ENCODE assay signal across 9 mouse cellular contexts in the genomic region with DNA sequence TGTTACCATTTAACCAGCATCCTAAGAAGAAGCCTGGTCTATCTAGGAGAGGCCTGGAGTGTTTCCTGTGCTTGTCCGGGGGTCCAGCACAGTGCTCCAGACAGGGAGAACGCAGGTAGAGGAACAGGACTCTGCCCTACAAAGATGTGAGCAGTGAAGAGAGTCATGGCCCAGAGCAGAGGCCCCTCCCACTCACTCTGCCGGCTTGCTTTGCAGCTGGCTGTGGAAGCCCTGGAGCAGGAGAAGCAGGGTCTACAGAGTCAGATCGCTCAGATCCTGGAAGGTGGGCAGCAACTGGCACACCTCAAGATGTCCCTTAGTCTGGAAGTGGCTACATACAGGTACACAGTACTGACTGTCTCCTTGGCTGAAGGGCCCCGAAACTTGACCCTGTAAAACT. TPM values are rescaled to one million over a fixed set of nuclear protein-coding genes. Genes with fewer than 3 reads are reported as not detected.
DNase-seq lines count a peak whose midpoint lies in the region; ATAC-seq and TF ChIP-seq lines count a peak whose summit lies in the region.
"Had no signal": no experiment of that assay in that cellular context is flagged by ENCODE, and none has a peak within 500 bp of the region (broad histone marks: within the 10 kb centered on the region; RNA-seq: fewer than 3 reads in every experiment).

No protein-coding gene starts in this region.

- ATAC-seq in hindbrain, embryonic 12.5 days (ENCODE audit: low FRiP score), result no peak
- no peak for ATAC-seq in midbrain, embryonic 11.5 days (ENCODE audit: low FRiP score)

- H3K27ac ChIP-seq in heart, adult 2 months, result peak overlapping the region; percentile 83
- peak overlapping the region; percentile 92 for H3K27ac ChIP-seq in hindbrain, embryonic 12.5 days
- peak overlapping the region; percentile 98 for H3K27ac ChIP-seq in midbrain, embryonic 11.5 days (ENCODE audit: low read depth, low read length)
- no peak overlapping the region for H3K27ac ChIP-seq in thymus, adult 2 months (ENCODE audit: control insufficient read depth, insufficient read depth, low read length)

- no peaks in the 10 kb centered on the region for H3K27me3 ChIP-seq in heart, adult 2 months (ENCODE audit: control insufficient read depth, insufficient read depth, low read length)
- H3K27me3 ChIP-seq in C2C12 (ENCODE audit: control insufficient read depth, insufficient read depth, insufficient read length), result no peaks in the 10 kb centered on the region
- peaks cover 2% of the 10 kb centered on the region; the same call in 1 of the 2 replicates for H3K27me3 ChIP-seq in hindbrain, embryonic 12.5 days
- no peaks in the 10 kb centered on the region for H3K27me3 ChIP-seq in midbrain, embryonic 11.5 days (ENCODE audit: control insufficient read depth, insufficient read depth, low read length)
- H3K27me3 ChIP-seq in thymus, adult 2 months (ENCODE audit: control insufficient read depth, insufficient read depth, low read length), result peaks cover 25% of the 10 kb centered on the region; the same call in 1 of the 2 replicates

- no peaks in the 10 kb centered on the region for H3K36me3 ChIP-seq in heart, adult 2 months (ENCODE audit: control insufficient read depth, insufficient read depth, low read length)
- peaks cover 48% of the 10 kb centered on the region for H3K36me3 ChIP-seq in C2C12 (ENCODE audit: control insufficient read depth, insufficient read depth)
- peaks cover 18% of the 10 kb centered on the region for H3K36me3 ChIP-seq in hindbrain, embryonic 12.5 days
- peaks cover 25% of the 10 kb centered on the region for H3K36me3 ChIP-seq in midbrain, embryonic 11.5 days (ENCODE audit: control insufficient read depth, insufficient read depth, low read length)
- H3K36me3 ChIP-seq in thymus, adult 2 months (ENCODE audit: control insufficient read depth, insufficient read depth, low read length), result no peaks in the 10 kb centered on the region

- H3ac ChIP-seq in C2C12 (ENCODE audit: control insufficient read depth, insufficient read length, low read depth), result peak overlapping the region; percentile 85

- peak in 1 of 2 experiments; percentile 37 for DNase-seq in heart, adult 2 months
- DNase-seq in heart, postnatal 14 days, result no peak
- no peak for DNase-seq in midbrain, embryonic 11.5 days (ENCODE audit: low spot score, missing footprints)
- no peak for DNase-seq in natural killer cell, adult 2 months (ENCODE audit: low spot score in 2 of 2)
- DNase-seq in left cerebral cortex, adult 18-20 months (ENCODE audit: low spot score in 2 of 2), result no peak
- no peak for DNase-seq in thymus, adult 2 months
- DNase-seq: lung, postnatal 4 days had no signal

- H3K79me2 ChIP-seq in heart, adult 2 months (replicated peaks; ENCODE audit: control insufficient read depth, insufficient read depth, low read length), result no peaks in the 10 kb centered on the region
- peaks cover 57% of the 10 kb centered on the region for H3K79me2 ChIP-seq in C2C12 (ENCODE audit: control insufficient read depth, insufficient read depth)

- no peak for TF ChIP-seq EP300 in heart, adult 2 months (IDR thresholded peaks at IDR 0.05; ENCODE audit: insufficient read depth, low read depth, low read length)

- no peak for TF ChIP-seq CTCF in heart, adult 2 months (IDR thresholded peaks at IDR 0.05)
- no peak for TF ChIP-seq CTCF in C2C12 (IDR thresholded peaks at IDR 0.05; ENCODE audit: control insufficient read depth, insufficient read depth, insufficient read length)
- no peak for TF ChIP-seq CTCF in thymus, adult 2 months (IDR thresholded peaks at IDR 0.05; ENCODE audit: borderline replicate concordance, control insufficient read depth, extremely low read depth, insufficient read depth, low read length, poor library complexity)

- 38% methylated on average over 5 of the region's 5 CpGs for WGBS in heart, adult 2 months
- WGBS in hindbrain, embryonic 12.5 days, result 14% methylated on average over 5 of the region's 5 CpGs
- 16% methylated on average over 5 of the region's 5 CpGs for WGBS in midbrain, embryonic 11.5 days
- WGBS in thymus, adult 2 months, result 78% methylated on average over 5 of the region's 5 CpGs

- peak overlapping the region; percentile 74 for H3K4me3 ChIP-seq in heart, adult 2 months
- peak overlapping the region; percentile 72 for H3K4me3 ChIP-seq in C2C12 (ENCODE audit: insufficient read depth, poor library complexity, severe bottlenecking)
- peak overlapping the region; percentile 69 for H3K4me3 ChIP-seq in hindbrain, embryonic 12.5 days
- peak overlapping the region; percentile 96 for H3K4me3 ChIP-seq in midbrain, embryonic 11.5 days (ENCODE audit: low read depth, low read length)
- no peak overlapping the region for H3K4me3 ChIP-seq in thymus, adult 2 months (ENCODE audit: control insufficient read depth, insufficient read depth, low read length)

- H3K9ac ChIP-seq in heart, adult 2 months (ENCODE audit: low read depth, low read length), result peak overlapping the region; percentile 72
- H3K9ac ChIP-seq in hindbrain, embryonic 12.5 days, result peak overlapping the region; percentile 86
- H3K9ac ChIP-seq in midbrain, embryonic 11.5 days (ENCODE audit: low read length), result peak overlapping the region; percentile 93

- intact Hi-C loops in heart, adult 2 months (cut with DNase I), result loop anchor here (1.0 to 10.0 kb wide), 2 partner anchors 9 to 208 kb away; no protein-coding TSS in a partner anchor
- intact Hi-C loops in heart, postnatal 14 days (cut with DNase I), result no loop called here

- TF ChIP-seq POLR2A in heart, adult 2 months (IDR thresholded peaks at IDR 0.05; ENCODE audit: insufficient read depth, low read depth, low read length), result no peak
- TF ChIP-seq POLR2A in thymus, adult 2 months (IDR thresholded peaks at IDR 0.05; ENCODE audit: control insufficient read depth, extremely low read depth, insufficient read depth, low read length, poor library complexity), result no peak

- H3K4me2 ChIP-seq in hindbrain, embryonic 12.5 days (replicated peaks), result peak overlapping the region; percentile 93
- H3K4me2 ChIP-seq in midbrain, embryonic 11.5 days, result peak overlapping the region; percentile 96

- H3K9me3 ChIP-seq in hindbrain, embryonic 12.5 days (replicated peaks), result no peaks in the 10 kb centered on the region
- no peaks in the 10 kb centered on the region for H3K9me3 ChIP-seq in midbrain, embryonic 11.5 days (ENCODE audit: control insufficient read depth, low read length)

- peaks cover 48% of the 10 kb centered on the region for H3K79me3 ChIP-seq in C2C12 (ENCODE audit: low read depth)

- peaks cover 7% of the 10 kb centered on the region for H3K4me1 ChIP-seq in heart, adult 2 months (ENCODE audit: control insufficient read depth, insufficient read depth, low read length)
- peaks cover 49% of the 10 kb centered on the region for H3K4me1 ChIP-seq in hindbrain, embryonic 12.5 days
- peaks cover 42% of the 10 kb centered on the region for H3K4me1 ChIP-seq in midbrain, embryonic 11.5 days (ENCODE audit: control insufficient read depth, insufficient read depth, low read length)
- peaks cover 14% of the 10 kb centered on the region for H3K4me1 ChIP-seq in thymus, adult 2 months (replicated peaks; ENCODE audit: control insufficient read depth, insufficient read depth, low read length)

TF ChIP-seq in C2C12, 6 proteins besides CTCF, POLR2A, EP300 and RAD21 (continues in another document):
- no peak for TF ChIP-seq CEBPB (IDR thresholded peaks at IDR 0.05; ENCODE audit: low read depth)

RNA-seq across cellular contexts. Expression of a gene that starts 1.9 kb away (rescaled TPM):
- total RNA-seq in heart, adult 2 months (2021), result 10 to 100 TPM; 14.7 to 22.8 TPM
- 6.2 and 10.0 TPM in 2 replicates for polyA plus RNA-seq in heart, adult 2 months (2012; rRNA removed)
- 10 to 100 TPM; 32.5 to 39.0 TPM for total RNA-seq in heart, postnatal 14 days (2021)
- 158 TPM for polyA plus RNA-seq in C2C12 (2012; fragmentation: generic; extraction: Trizol)
- polyA plus RNA-seq in hindbrain, embryonic 12.5 days (2016; fragmentation: Nextera tagmentation; extraction: Ambion mirVana), result 136 and 153 TPM in 2 replicates
- polyA plus RNA-seq in midbrain, embryonic 11.5 days (2014; fragmentation: Nextera tagmentation; extraction: Ambion mirVana), result 70.3 and 85.4 TPM in 2 replicates
- 1 to 10 TPM; 4.6 to 9.5 TPM for total RNA-seq in left cerebral cortex, adult 18-20 months (2021)
- 1.1 and 1.3 TPM in 2 replicates for polyA plus RNA-seq in thymus, adult 2 months (2012; rRNA removed)

RNA-seq across cellular contexts. Expression of a gene that starts 24.3 kb away (rescaled TPM):
- total RNA-seq in heart, adult 2 months (2021), result under 1 TPM in 1 of 2 experiments, not detected in 1; 0.25 TPM
- polyA plus RNA-seq in heart, adult 2 months (2012; rRNA removed), result not detected in 2 replicates
- total RNA-seq in heart, postnatal 14 days (2021), result under 1 TPM; 0.31 to 0.56 TPM
- 14.4 TPM for polyA plus RNA-seq in C2C12 (2012; fragmentation: generic; extraction: Trizol)
- 384 and 396 TPM in 2 replicates for polyA plus RNA-seq in hindbrain, embryonic 12.5 days (2016; fragmentation: Nextera tagmentation; extraction: Ambion mirVana)
- 539 and 540 TPM in 2 replicates for polyA plus RNA-seq in midbrain, embryonic 11.5 days (2014; fragmentation: Nextera tagmentation; extraction: Ambion mirVana)
- 1 to 10 TPM; 7.9 to 8.4 TPM for total RNA-seq in left cerebral cortex, adult 18-20 months (2021)
- 1.6 and 2.3 TPM in 2 replicates for polyA plus RNA-seq in thymus, adult 2 months (2012; rRNA removed)

RNA-seq across cellular contexts. Expression of a gene that starts 27.3 kb away (rescaled TPM):
- under 1 TPM in 1 of 2 experiments, not detected in 1; 0.09 TPM for total RNA-seq in heart, adult 2 months (2021)
- 0.32 and 0.55 TPM in 2 replicates for polyA plus RNA-seq in heart, adult 2 months (2012; rRNA removed)
- total RNA-seq in heart, postnatal 14 days (2021), result under 1 TPM; 0.15 to 0.29 TPM
- polyA plus RNA-seq in C2C12 (2012; fragmentation: generic; extraction: Trizol), result 0.15 TPM
- polyA plus RNA-seq in hindbrain, embryonic 12.5 days (2016; fragmentation: Nextera tagmentation; extraction: Ambion mirVana), result 1.7 and 1.9 TPM in 2 replicates
- polyA plus RNA-seq in midbrain, embryonic 11.5 days (2014; fragmentation: Nextera tagmentation; extraction: Ambion mirVana), result 0.37 and 0.44 TPM in 2 replicates
- 100 to 1,000 TPM; 221 to 244 TPM for total RNA-seq in left cerebral cortex, adult 18-20 months (2021)
- polyA plus RNA-seq in thymus, adult 2 months (2012; rRNA removed), result 0.23 and 0.54 TPM in 2 replicates

RNA-seq across cellular contexts. Expression of a gene that starts 42.3 kb away (rescaled TPM):
- total RNA-seq in heart, adult 2 months (2021), result 1 to 10 TPM; 4.7 to 5.5 TPM
- polyA plus RNA-seq in heart, adult 2 months (2012; rRNA removed), result 17.2 and 18.7 TPM in 2 replicates
- 1 to 10 TPM; 6.9 to 8.5 TPM for total RNA-seq in heart, postnatal 14 days (2021)
- 7.1 TPM for polyA plus RNA-seq in C2C12 (2012; fragmentation: generic; extraction: Trizol)
- 22.1 and 22.5 TPM in 2 replicates for polyA plus RNA-seq in hindbrain, embryonic 12.5 days (2016; fragmentation: Nextera tagmentation; extraction: Ambion mirVana)
- 14.6 and 17.0 TPM in 2 replicates for polyA plus RNA-seq in midbrain, embryonic 11.5 days (2014; fragmentation: Nextera tagmentation; extraction: Ambion mirVana)
- total RNA-seq in left cerebral cortex, adult 18-20 months (2021), result 10 to 100 TPM; 19.2 to 21.2 TPM
- polyA plus RNA-seq in thymus, adult 2 months (2012; rRNA removed), result 68.0 and 75.4 TPM in 2 replicates

RNA-seq across cellular contexts. Expression of a gene that starts 42.7 kb away (rescaled TPM):
- total RNA-seq in heart, adult 2 months (2021), result 10 to 100 TPM; 10.6 to 10.9 TPM
- polyA plus RNA-seq in heart, adult 2 months (2012; rRNA removed), result 6.2 and 10.8 TPM in 2 replicates
- 10 to 100 TPM; 15.7 TPM for total RNA-seq in heart, postnatal 14 days (2021)
- polyA plus RNA-seq in C2C12 (2012; fragmentation: generic; extraction: Trizol), result 25.0 TPM
- 67.7 and 68.7 TPM in 2 replicates for polyA plus RNA-seq in hindbrain, embryonic 12.5 days (2016; fragmentation: Nextera tagmentation; extraction: Ambion mirVana)
- polyA plus RNA-seq in midbrain, embryonic 11.5 days (2014; fragmentation: Nextera tagmentation; extraction: Ambion mirVana), result 53.9 and 54.8 TPM in 2 replicates
- total RNA-seq in left cerebral cortex, adult 18-20 months (2021), result 10 to 100 TPM; 13.4 to 14.0 TPM
- polyA plus RNA-seq in thymus, adult 2 months (2012; rRNA removed), result 31.6 and 40.8 TPM in 2 replicates

Comparison
In these comparisons a context has a peak if more than half of its experiments do, and no peak if none do; other contexts are left out.
1. RNA of a gene that starts 24.3 kb away (polyA plus RNA-seq): 539 to 540 TPM in midbrain, embryonic 11.5 days and 384 to 396 TPM in hindbrain, embryonic 12.5 days; 14.4 TPM in C2C12 (single experiment), 1.6 to 2.3 TPM in thymus, adult 2 months and not detected in heart, adult 2 months; every median in the first group is over 10 times any median in the second.
2. Peak in every context shown above with its lines, with median percentiles within 50 percentile points of each other: H3K9ac ChIP-seq.